In the genomic region with DNA sequence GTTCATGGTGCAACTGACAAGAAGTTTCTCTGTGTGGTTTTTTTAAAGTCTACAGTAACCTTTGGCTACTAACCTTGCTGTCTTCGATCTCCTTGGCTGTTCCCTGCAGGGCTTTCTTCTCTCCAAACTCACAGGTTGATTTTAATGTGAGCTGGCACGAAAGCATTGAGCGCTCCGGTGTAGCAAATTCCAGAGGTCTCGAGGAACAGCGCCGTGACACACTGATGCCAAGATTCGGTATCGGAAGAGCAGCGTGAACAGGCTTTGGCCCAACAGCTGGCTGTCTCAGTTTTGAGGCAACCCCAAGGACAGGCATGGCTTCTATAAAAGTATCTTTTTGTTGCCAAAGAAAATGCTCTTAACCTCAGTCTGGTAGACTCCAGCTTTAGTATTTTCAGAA, we compare ENCODE assay signal across 12 mouse cellular contexts.
DNase-seq lines count a peak whose midpoint lies in the region; ATAC-seq and TF ChIP-seq lines count a peak whose summit lies in the region.
"Had no signal": no experiment of that assay in that cellular context is flagged by ENCODE, and none has a peak within 500 bp of the region (broad histone marks: within the 10 kb centered on the region; RNA-seq: fewer than 3 reads in every experiment).

No protein-coding gene starts in this region.

- ATAC-seq in granulocyte monocyte progenitor cell, adult 5-6 weeks (replicated peaks; ENCODE audit: poor library complexity, severe bottlenecking): no peak
- ATAC-seq: intestine, postnatal 0 days had no signal

- peak overlapping the region; percentile 65 for H3K4me3 ChIP-seq in gastrocnemius, adult 2 months
- H3K4me3 ChIP-seq: neural tube, embryonic 15.5 days had no signal

- DNase-seq in gastrocnemius, adult 2 months: peak; percentile 20
- no peak for DNase-seq in gastrocnemius, adult 8-10 months (ENCODE audit: low spot score in 2 of 2)
- peak; percentile 0 for DNase-seq in left cerebral cortex, postnatal 4 days
- DNase-seq in left cerebral cortex, postnatal 36 days (ENCODE audit: low spot score in 2 of 2): no peak
- peak; percentile 7 for DNase-seq in gastrocnemius, postnatal 25 days
- peak; percentile 4 for DNase-seq in skeletal muscle tissue, adult 2 months (ENCODE audit: low read depth, low spot score)
- no peak for DNase-seq in frontal cortex, adult 2 months (ENCODE audit: extremely low spot score in 1 of 2, low spot score in 1 of 2)
- DNase-seq: liver had no signal

- TF ChIP-seq CTCF in gastrocnemius, adult 2 months (IDR thresholded peaks at IDR 0.05): no peak

- intact Hi-C loops in gastrocnemius, adult 2 months (cut with DNase I): no loop called here
- intact Hi-C loops in left cerebral cortex, postnatal 4 days (cut with DNase I): no loop called here
- intact Hi-C loops in left cerebral cortex, postnatal 36 days (cut with DNase I): no loop called here

- peak overlapping the region; percentile 63 for H3K27ac ChIP-seq in gastrocnemius, adult 2 months
- H3K27ac ChIP-seq: macrophage; neural tube, embryonic 15.5 days had no signal

Comparison
In these comparisons a context has a peak if more than half of its experiments do, and no peak if none do; other contexts are left out.
1. DNase-seq: peak in gastrocnemius, adult 2 months (single experiment), left cerebral cortex, postnatal 4 days (single experiment), gastrocnemius, postnatal 25 days (single experiment) and skeletal muscle tissue, adult 2 months (single experiment); none in gastrocnemius, adult 8-10 months (0 of 2), left cerebral cortex, postnatal 36 days (0 of 2) and frontal cortex, adult 2 months (0 of 2).